8 mouse cellular contexts compared by ENCODE assay signal in genomic region chr1:167269350-167269811, GRCm38 (mm10). TPM values are rescaled to one million over a fixed set of nuclear protein-coding genes. Genes with fewer than 3 reads are reported as not detected.
DNase-seq lines count a peak whose midpoint lies in the region; ATAC-seq lines count a peak whose summit lies in the region.

No protein-coding gene starts in this region.

- H3K36me3 ChIP-seq in heart, embryonic 14.5 days (ENCODE audit: control insufficient read depth, insufficient read depth, low read length), result no peaks in the 10 kb centered on the region
- H3K36me3 ChIP-seq in intestine, embryonic 16.5 days (ENCODE audit: control insufficient read depth, insufficient read depth, low read length), result no peaks in the 10 kb centered on the region
- H3K36me3 ChIP-seq in midbrain, embryonic 14.5 days (ENCODE audit: control insufficient read depth, insufficient read depth, low read length), result no peaks in the 10 kb centered on the region

- no peaks in the 10 kb centered on the region for H3K27me3 ChIP-seq in heart, embryonic 14.5 days (ENCODE audit: control insufficient read depth, insufficient read depth, low read length)
- H3K27me3 ChIP-seq in intestine, embryonic 16.5 days (replicated peaks; ENCODE audit: control insufficient read depth, insufficient read depth, low read length), result peaks cover 3% of the 10 kb centered on the region; the same call in 1 of the 2 replicates
- H3K27me3 ChIP-seq in midbrain, embryonic 14.5 days (ENCODE audit: control insufficient read depth, insufficient read depth, low read length), result no peaks in the 10 kb centered on the region

- peak overlapping the region in 1 of 2 experiments; percentile 22; a peak in 1 of 4 replicates for H3K4me3 ChIP-seq in heart, embryonic 14.5 days (ENCODE audit: control insufficient read depth in 1 of 2, insufficient read depth in 1 of 2, low read depth in 1 of 2, low read length in 2 of 2)
- no peak overlapping the region for H3K4me3 ChIP-seq in intestine, embryonic 16.5 days (ENCODE audit: low read length)
- no peak overlapping the region for H3K4me3 ChIP-seq in midbrain, embryonic 14.5 days (replicated peaks; ENCODE audit: low read depth, low read length)

- 20% methylated on average over 14 of the region's 14 CpGs for WGBS in heart, embryonic 14.5 days
- WGBS in intestine, embryonic 16.5 days, result 27% methylated on average over 14 of the region's 14 CpGs
- WGBS in midbrain, embryonic 14.5 days, result 24% methylated on average over 14 of the region's 14 CpGs

- peak; percentile 33; the same call in 1 of the 2 replicates for ATAC-seq in heart, embryonic 14.5 days (ENCODE audit: insufficient number of reproducible peaks, insufficient read depth, low FRiP score, low read depth)
- no peak for ATAC-seq in intestine, embryonic 16.5 days
- 0 out of 2 replicates have a peak, but pooled peaks have one; percentile 18 for ATAC-seq in midbrain, embryonic 14.5 days (ENCODE audit: low FRiP score, low TSS enrichment)

- H3K4me2 ChIP-seq in heart, embryonic 14.5 days (ENCODE audit: low read length), result peak overlapping the region; percentile 64
- no peak overlapping the region for H3K4me2 ChIP-seq in intestine, embryonic 16.5 days (ENCODE audit: low read depth, low read length)
- no peak overlapping the region; the same call in 1 of the 2 replicates for H3K4me2 ChIP-seq in midbrain, embryonic 14.5 days (ENCODE audit: low read length)

- peaks cover 44 to 58% of the 10 kb centered on the region in 2 experiments for H3K4me1 ChIP-seq in heart, embryonic 14.5 days (ENCODE audit: control insufficient read depth in 2 of 2, insufficient read depth in 2 of 2, low read length in 2 of 2)
- H3K4me1 ChIP-seq in intestine, embryonic 16.5 days (ENCODE audit: control insufficient read depth, insufficient read depth, low read length), result peaks cover 46% of the 10 kb centered on the region
- H3K4me1 ChIP-seq in midbrain, embryonic 14.5 days (ENCODE audit: control insufficient read depth, insufficient read depth, low read length), result peaks cover 31% of the 10 kb centered on the region

- no peaks in the 10 kb centered on the region for H3K9me3 ChIP-seq in heart, embryonic 14.5 days (ENCODE audit: control insufficient read depth, low read length)
- no peaks in the 10 kb centered on the region for H3K9me3 ChIP-seq in intestine, embryonic 16.5 days (ENCODE audit: control insufficient read depth, low read length)
- no peaks in the 10 kb centered on the region for H3K9me3 ChIP-seq in midbrain, embryonic 14.5 days (ENCODE audit: control insufficient read depth, low read length)

- no peak for DNase-seq in heart, postnatal 4 days
- peak; percentile 63 for DNase-seq in c-Kit-positive CD71-positive TER-119-positive erythroid progenitor cells, embryonic 14.5 days (ENCODE audit: low spot score)
- no peak for DNase-seq in midbrain, embryonic 14.5 days
- no peak for DNase-seq in ovary, adult 18-20 months (ENCODE audit: low spot score)
- DNase-seq in adrenal gland, postnatal 25 days, result no peak
- DNase-seq in layer of hippocampus, adult 9-10 months (ENCODE audit: low spot score), result no peak

- peak overlapping the region; percentile 94 to 96 for H3K27ac ChIP-seq in heart, embryonic 14.5 days (replicated peaks in 1 of 2; ENCODE audit: control insufficient read depth in 1 of 2, insufficient read depth in 1 of 2, low read depth in 2 of 2, low read length in 2 of 2)
- peak overlapping the region; percentile 54 for H3K27ac ChIP-seq in intestine, embryonic 16.5 days (ENCODE audit: low read length)
- peak overlapping the region; percentile 21; the same call in 1 of the 2 replicates for H3K27ac ChIP-seq in midbrain, embryonic 14.5 days (replicated peaks; ENCODE audit: low read depth, low read length)

- H3K9ac ChIP-seq in heart, embryonic 14.5 days (ENCODE audit: low read length), result peak overlapping the region; percentile 67
- H3K9ac ChIP-seq in intestine, embryonic 16.5 days (ENCODE audit: low read depth, low read length), result no peak overlapping the region
- 0 out of 2 replicates have a peak overlapping the region, but pooled peaks have one; percentile 9 for H3K9ac ChIP-seq in midbrain, embryonic 14.5 days (replicated peaks; ENCODE audit: low read length)

RNA-seq across cellular contexts. Expression of gene Uck2, which starts 15.7 kb away (rescaled TPM):
- polyA plus RNA-seq in heart, embryonic 14.5 days (2014; fragmentation: Nextera tagmentation; extraction: Ambion mirVana), result 39.2 TPM in 2 replicates
- 10 to 100 TPM; 55.0 to 55.7 TPM for total RNA-seq in heart, postnatal 4 days (2021)
- polyA plus RNA-seq in intestine, embryonic 16.5 days (2015; fragmentation: Nextera tagmentation; extraction: Ambion mirVana), result 30.8 and 36.8 TPM in 2 replicates
- 51.1 and 54.1 TPM in 2 replicates for polyA plus RNA-seq in midbrain, embryonic 14.5 days (2014; fragmentation: Nextera tagmentation; extraction: Ambion mirVana)
- 47.5 and 53.1 TPM in 2 replicates for total RNA-seq in adrenal gland, postnatal 25 days (2021)

RNA-seq across cellular contexts. Expression of gene Tmco1, which starts 38.8 kb away (rescaled TPM):
- 85.6 and 90.1 TPM in 2 replicates for polyA plus RNA-seq in heart, embryonic 14.5 days (2014; fragmentation: Nextera tagmentation; extraction: Ambion mirVana)
- total RNA-seq in heart, postnatal 4 days (2021), result 10 to 100 TPM; 75.6 to 79.3 TPM
- polyA plus RNA-seq in intestine, embryonic 16.5 days (2015; fragmentation: Nextera tagmentation; extraction: Ambion mirVana), result 132 and 133 TPM in 2 replicates
- polyA plus RNA-seq in midbrain, embryonic 14.5 days (2014; fragmentation: Nextera tagmentation; extraction: Ambion mirVana), result 65.4 and 69.0 TPM in 2 replicates
- 151 and 164 TPM in 2 replicates for total RNA-seq in adrenal gland, postnatal 25 days (2021)

Comparison
In these comparisons a context has a peak if more than half of its experiments do, and no peak if none do; other contexts are left out.
1. H3K27ac ChIP-seq: peak in every context shown above with its lines; median percentile 95 in heart, embryonic 14.5 days; 54 in intestine, embryonic 16.5 days; 21 in midbrain, embryonic 14.5 days.